Mouse (Mus musculus) embryonic stem cell, embryonic (primary cell): ENCODE measurements at regions not wholly inside any gene's neighbourhood (a gene's known extent, or its start where the extent isn't known, plus 50 kb on each side); places are given as distances from the start of the nearest gene placed in this dataset.

Experiments used
- CTCF ChIA-PET, 4 experiments: fragments of 300-600 bp in 2 of 4; fragments of 350-600 bp in 2 of 4; sonication (Branson Sonifier 250); formaldehyde crosslinking; loops; one replicate each; lab custom pipeline; 2022; ENCODE audit warnings: inconsistent platforms in 2 of 4; lab: Charles Lee
- POLR2A ChIA-PET, 4 experiments: fragments of 300-600 bp in 2 of 4; fragments of 350-600 bp in 2 of 4; sonication (Branson Sonifier 250); formaldehyde crosslinking; loops; one replicate each; lab custom pipeline; 2022; ENCODE audit warnings: antibody characterized with exemption in 4 of 4, inconsistent platforms in 1 of 4; lab: Charles Lee

- POLR2A ChIA-PET: no interaction called here
- CTCF ChIA-PET: no interaction called here
Observed at GRCm38 (mm10) chr5:80766591-80766990, 253.3 kb upstream of the Adgrl3 start.

DNA sequence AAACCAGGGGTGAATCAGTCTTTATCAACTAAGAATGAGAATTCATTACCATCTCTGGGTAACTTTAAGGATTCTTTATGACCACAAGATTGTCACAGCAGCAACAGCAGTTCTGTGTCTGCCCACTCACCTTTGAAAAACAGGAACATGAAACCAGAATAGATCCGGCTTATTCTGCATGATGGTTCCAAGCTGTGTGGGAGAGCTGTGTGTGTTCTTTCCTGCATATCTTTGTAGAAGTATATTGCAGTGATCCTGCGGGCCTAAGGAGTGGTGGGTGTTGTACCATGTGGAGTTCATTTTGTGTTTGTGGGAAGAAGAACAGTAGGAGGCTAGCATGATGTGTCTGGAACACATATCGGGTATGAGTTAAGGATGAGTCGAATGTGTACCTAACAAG is 236.0 kb upstream of the Adgrl3 start:
- CTCF ChIA-PET: no interaction called here

GRCm38 (mm10) chr5:80784746-80785145 is 235.2 kb upstream of the Adgrl3 start:
- CTCF ChIA-PET: no interaction called here
- POLR2A ChIA-PET: no interaction called here

More for the DNA sequence above, 236.0 kb upstream of the Adgrl3 start:
- POLR2A ChIA-PET: no interaction called here

GRCm38 (mm10) chr5:80791658-80792057 is 228.3 kb upstream of the Adgrl3 start:
- CTCF ChIA-PET: no interaction called here
- POLR2A ChIA-PET: no interaction called here

DNA sequence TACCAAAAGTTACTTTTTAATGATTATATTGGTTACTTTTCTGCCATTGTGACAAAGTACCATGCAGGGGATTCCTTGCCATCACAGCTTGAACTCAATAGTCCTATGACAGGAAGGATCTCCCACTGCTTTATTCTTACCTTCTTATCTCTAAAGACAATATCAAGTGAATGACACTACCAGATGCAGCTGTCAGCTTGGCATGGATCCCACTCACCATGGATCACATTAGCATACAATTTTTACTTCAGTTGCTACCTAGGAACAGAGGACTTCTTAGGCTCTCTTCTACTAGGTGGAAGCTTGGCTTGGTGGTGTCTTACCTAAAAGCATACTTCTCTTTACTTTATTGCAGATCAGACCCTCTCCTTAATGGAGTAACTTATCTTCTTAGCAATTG is 220.2 kb upstream of the Adgrl3 start:
- CTCF ChIA-PET: interaction anchor here in 1 of 4 experiments (0.6 kb wide), 1 partner anchor 31 kb away, joined by 8 read pairs; no protein-coding TSS in a partner anchor
- POLR2A ChIA-PET: no interaction called here

DNA sequence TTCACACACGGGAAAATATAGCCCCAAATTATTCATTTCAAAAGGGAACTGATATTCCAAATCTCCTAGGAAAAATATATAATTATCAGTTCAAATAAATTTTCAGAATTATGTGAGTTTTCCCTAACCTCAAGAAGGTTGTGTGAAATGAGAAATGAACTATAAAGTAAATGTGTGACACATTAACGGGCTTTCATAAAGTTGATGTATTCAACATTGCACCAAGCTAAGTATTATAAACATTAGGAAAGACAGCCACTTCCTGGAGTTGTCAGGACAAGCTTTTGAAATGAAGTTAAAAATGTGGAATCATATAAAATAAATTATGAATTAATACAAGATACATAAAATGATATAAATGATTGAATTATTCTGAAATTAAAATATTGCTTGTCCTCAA is 207.0 kb upstream of the Adgrl3 start:
- ChIA-PET CTCF (no interaction called here), POLR2A (no interaction called here)

GRCm38 (mm10) chr5:80819208-80819607 is 200.7 kb upstream of the Adgrl3 start:
- CTCF ChIA-PET: no interaction called here
- POLR2A ChIA-PET: no interaction called here

DNA sequence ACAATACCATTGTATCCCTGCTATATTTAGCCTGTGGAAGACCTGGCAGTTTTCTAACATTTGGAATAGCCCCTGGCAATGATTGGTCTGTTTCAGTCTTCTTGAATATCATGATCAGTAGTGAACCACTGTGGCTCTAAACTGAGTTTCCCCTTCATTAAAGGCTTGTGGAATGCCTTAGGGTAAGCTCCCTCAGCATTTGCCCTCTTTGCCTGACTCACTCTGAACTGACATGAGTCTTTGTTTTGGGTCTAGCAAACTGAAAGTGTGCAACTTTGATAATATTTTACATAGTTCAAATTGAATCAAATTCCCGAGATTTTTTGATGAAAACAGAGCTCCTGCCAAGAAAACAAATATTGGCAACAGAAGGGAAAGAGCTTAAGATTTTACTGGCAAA is 177.4 kb upstream of the Adgrl3 start:
- POLR2A ChIA-PET: no interaction called here
- CTCF ChIA-PET: no interaction called here

DNA sequence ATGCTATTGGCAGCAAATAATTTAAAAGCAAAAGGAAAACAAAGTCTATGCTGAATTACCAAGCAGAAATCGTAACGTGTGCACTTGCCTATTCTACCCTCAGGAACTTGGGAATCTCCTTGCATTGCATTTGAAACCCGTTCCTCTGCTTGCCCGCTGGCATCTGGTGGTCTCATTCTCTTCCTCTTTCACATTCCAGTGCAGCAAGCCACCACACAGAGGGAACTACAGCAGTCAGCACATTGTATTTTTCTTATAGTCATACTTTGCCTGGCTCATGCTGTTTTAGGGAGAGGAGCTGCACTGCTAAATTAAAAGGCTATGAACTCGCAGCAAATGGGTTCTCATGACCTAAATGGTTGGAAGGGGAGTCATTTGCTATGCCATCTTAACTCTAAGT is 164.9 kb upstream of the Adgrl3 start:
- POLR2A ChIA-PET: no interaction called here
- CTCF ChIA-PET: no interaction called here

- ChIA-PET POLR2A (no interaction called here), CTCF (no interaction called here)
Observed at GRCm38 (mm10) chr5:80876600-80876999, 143.3 kb upstream of the Adgrl3 start.

- POLR2A ChIA-PET: no interaction called here
Observed at GRCm38 (mm10) chr5:80898230-80898629, 121.7 kb upstream of the Adgrl3 start.

DNA sequence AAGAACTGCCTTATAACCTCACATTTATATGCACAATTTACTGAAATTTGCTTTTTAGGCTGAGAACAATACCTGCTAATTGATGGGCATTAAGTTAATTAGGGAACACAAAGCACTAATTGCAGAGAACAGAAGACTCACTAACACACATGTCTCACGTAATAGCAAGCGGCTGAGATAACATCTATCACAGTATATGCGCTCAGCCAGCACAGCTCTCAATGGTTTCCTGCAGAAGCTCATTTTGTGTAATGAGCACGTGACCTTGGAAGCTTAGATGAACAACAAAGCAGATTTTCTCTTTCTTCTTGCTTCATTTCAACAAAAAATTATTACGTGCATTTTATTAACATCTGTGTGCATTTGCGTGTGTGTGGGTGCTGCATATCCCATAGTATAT is 111.2 kb upstream of the Adgrl3 start:
- ChIA-PET CTCF (no interaction called here), POLR2A (no interaction called here)

More at GRCm38 (mm10) chr5:80898230-80898629, 121.7 kb upstream of the Adgrl3 start:
- CTCF ChIA-PET: no interaction called here

GRCm38 (mm10) chr5:80938791-80939190 is 81.1 kb upstream of the Adgrl3 start:
- POLR2A ChIA-PET: no interaction called here
- CTCF ChIA-PET: no interaction called here

DNA sequence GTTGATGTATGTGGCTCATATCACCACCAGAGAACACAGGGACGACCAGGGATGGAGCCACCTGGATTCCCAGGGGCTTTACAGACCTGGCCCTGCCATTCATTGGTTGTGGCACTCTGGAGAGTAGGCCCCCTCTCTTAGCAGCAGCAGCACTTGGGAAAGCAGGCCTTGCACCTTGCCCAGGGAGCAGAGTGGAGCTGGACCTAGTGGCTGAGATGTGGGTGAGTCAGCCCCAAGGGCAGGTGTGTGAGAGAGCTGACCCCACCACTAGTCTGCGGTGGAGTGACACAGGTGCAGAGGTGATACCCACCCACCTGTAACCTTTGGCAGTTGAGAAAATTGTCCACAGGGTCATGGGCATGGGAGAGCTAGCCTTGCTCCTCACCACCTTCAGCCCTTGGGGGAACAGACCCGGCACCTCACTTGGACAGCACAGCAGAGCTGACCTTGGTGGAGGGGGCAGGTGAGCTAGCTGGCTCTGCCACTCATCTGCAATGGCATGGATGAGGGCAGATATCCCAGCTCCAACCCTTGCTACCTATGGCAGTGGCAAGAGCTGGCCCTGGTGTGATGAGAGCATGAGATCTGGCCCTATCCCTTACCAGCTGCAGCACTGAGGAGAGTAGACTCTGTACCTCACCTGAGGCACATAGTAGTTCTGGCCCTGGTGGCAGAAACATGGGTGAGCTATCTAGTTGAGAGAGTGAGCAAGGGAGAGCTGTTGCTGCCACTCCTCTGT is 67.9 kb upstream of the Adgrl3 start:
- POLR2A ChIA-PET: no interaction called here
- CTCF ChIA-PET: no interaction called here

DNA sequence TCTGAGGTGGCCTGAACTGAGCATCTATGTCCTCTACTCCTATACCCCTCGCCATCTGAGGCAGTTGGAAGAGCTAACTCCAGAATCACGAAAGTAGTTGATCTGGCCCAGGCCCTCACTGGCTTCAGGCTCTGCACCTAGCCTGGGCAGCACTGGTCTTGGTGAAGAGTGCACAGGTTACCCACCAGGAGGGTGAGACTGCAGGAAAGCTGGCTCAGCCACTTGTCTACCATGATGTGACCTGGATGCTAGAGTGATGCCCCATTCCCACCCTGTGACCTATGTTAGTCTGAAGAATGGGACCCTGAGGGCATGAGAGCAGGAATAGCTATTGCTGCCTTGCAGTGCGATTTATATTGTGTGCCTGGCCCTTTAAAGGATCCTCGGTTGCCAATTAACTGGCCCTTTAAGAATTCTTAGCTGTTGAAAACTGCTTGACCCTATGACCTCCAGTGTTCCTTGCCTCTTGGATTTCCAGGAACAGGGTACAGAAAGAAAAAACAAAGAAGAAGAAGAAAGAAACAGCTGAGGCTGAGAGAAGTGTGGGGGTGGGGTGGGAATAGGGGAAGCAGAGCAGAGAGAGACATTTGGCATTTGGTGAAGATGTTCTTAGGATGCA is 67.2 kb upstream of the Adgrl3 start:
- POLR2A ChIA-PET: no interaction called here
- CTCF ChIA-PET: no interaction called here
